Mouse (Mus musculus) kidney, adult 8-10 months (tissue): Measurements from ENCODE around the gene Igf1.

Experiments
- DNase-seq, 2 experiments: peaks; one replicate each; pipeline ENCODE4 v3.0.0; 2022

Gene Igf1

GRCm38 (mm10) chr10:87858013-87858806, at the start of gene Igf1:
TSS of gene Igf1 (plus strand) at chr10:87858265.
- DNase-seq: no peak

- DNase-seq: no peak
Measured at GRCm38 (mm10) chr10:87812157-87813072, 45.6 kb upstream of the Igf1 start.

- no peak for DNase-seq
Measured at GRCm38 (mm10) chr10:87813073-87813590, 44.9 kb upstream of the Igf1 start.

GRCm38 (mm10) chr10:87816861-87817260, 41.2 kb upstream of the Igf1 start:
- DNase-seq: no peak

- DNase-seq: no peak
Measured at GRCm38 (mm10) chr10:87817786-87818185, 40.3 kb upstream of the Igf1 start.

- no peak for DNase-seq
Measured at GRCm38 (mm10) chr10:87821906-87822305, 36.2 kb upstream of the Igf1 start.

GRCm38 (mm10) chr10:87830012-87830411, 28.1 kb upstream of the Igf1 start:
- DNase-seq: no peak

- DNase-seq: no peak
Measured at GRCm38 (mm10) chr10:87830639-87831038, 27.4 kb upstream of the Igf1 start.

- DNase-seq: no peak
Measured at GRCm38 (mm10) chr10:87832101-87832500, 26.0 kb upstream of the Igf1 start.

GRCm38 (mm10) chr10:87839454-87839853, 18.6 kb upstream of the Igf1 start:
- DNase-seq: no peak

GRCm38 (mm10) chr10:87842501-87842900, 15.6 kb upstream of the Igf1 start:
- no peak for DNase-seq

- no peak for DNase-seq
Measured at GRCm38 (mm10) chr10:87844917-87845552, 13.0 kb upstream of the Igf1 start.

GRCm38 (mm10) chr10:87847882-87848281, 10.2 kb upstream of the Igf1 start:
- peak; percentile 25 to 43 for DNase-seq

- no peak for DNase-seq
Measured at GRCm38 (mm10) chr10:87848419-87848818, 9.6 kb upstream of the Igf1 start.

GRCm38 (mm10) chr10:87851492-87851891, 6.6 kb upstream of the Igf1 start:
- DNase-seq: no peak

GRCm38 (mm10) chr10:87854408-87854807, 3.7 kb upstream of the Igf1 start:
- DNase-seq: peak; percentile 48 to 75

- no peak for DNase-seq
Measured at GRCm38 (mm10) chr10:87855423-87856122, 2.5 kb upstream of the Igf1 start.

GRCm38 (mm10) chr10:87857215-87857955, 680 bp upstream of the Igf1 start:
- no peak for DNase-seq

- DNase-seq: no peak
Measured at GRCm38 (mm10) chr10:87858939-87859338, 874 bp downstream of the Igf1 start.

GRCm38 (mm10) chr10:87859453-87859852, 1.4 kb downstream of the Igf1 start:
- no peak for DNase-seq
